Mouse (Mus musculus) adrenal gland, adult 2 months (tissue): Measurements from ENCODE around the gene Zkscan6. TPM values are rescaled to one million over a fixed set of nuclear protein-coding genes. Genes with fewer than 3 reads are reported as not detected.

ENCODE experiments used
- DNase-seq: peaks from one replicate; pipeline ENCODE4 v3.0.0; 2021
- polyA plus RNA-seq: library from polyadenylated mRNA; depleted of rRNA; stranded (reverse); fragments of >200 nt; gene quantifications from 2 replicates; pipeline ENCODE4 v1.2.3, GENCODE M21; 2012; rRNA removed
- total RNA-seq, 2 experiments: library from RNA; stranded (reverse); gene quantifications; 2 replicates each; pipeline ENCODE4 v1.2.3; 2021

Gene Zkscan6
- total and polyA plus RNA-seq, 3 experiments: 2.9 to 13.1 (median 11.2) TPM

- no peak for DNase-seq
These were observed 5.1 kb downstream of the Zkscan6 start for GRCm38 (mm10) chr11:65812088-65812487.

- DNase-seq: no peak
These were observed 7.4 kb downstream of the Zkscan6 start for GRCm38 (mm10) chr11:65814381-65814780.

- no peak for DNase-seq
These were observed 9.3 kb downstream of the Zkscan6 start for GRCm38 (mm10) chr11:65816237-65816636.

- DNase-seq: no peak
These were observed 11.2 kb downstream of the Zkscan6 start for GRCm38 (mm10) chr11:65818193-65818592.

GRCm38 (mm10) chr11:65820280-65820679 is 13.3 kb downstream of the Zkscan6 start:
- DNase-seq: peak; percentile 2

GRCm38 (mm10) chr11:65820877-65821276 is 13.9 kb downstream of the Zkscan6 start:
- DNase-seq: peak; percentile 36

- peak; percentile 8 for DNase-seq
These were observed 17.6 kb downstream of the Zkscan6 start for GRCm38 (mm10) chr11:65824556-65824955.

- no peak for DNase-seq
These were observed 32.0 kb downstream of the Zkscan6 start for GRCm38 (mm10) chr11:65838999-65839398.

GRCm38 (mm10) chr11:65846446-65846845 is 39.5 kb downstream of the Zkscan6 start:
- no peak for DNase-seq

- DNase-seq: peak; percentile 3
These were observed 45.1 kb downstream of the Zkscan6 start for GRCm38 (mm10) chr11:65852066-65852465.

- DNase-seq: no peak
These were observed 54.5 kb downstream of the Zkscan6 start for GRCm38 (mm10) chr11:65861476-65861875.

GRCm38 (mm10) chr11:65877146-65877775 is 70.3 kb downstream of the Zkscan6 start:
- no peak for DNase-seq

Other genes starting within 250 kb of the Zkscan6 start
- 10 to 100 TPM; 39.3 to 58.4 TPM for gene Map2k4, start 18.9 kb upstream of the Zkscan6 start, total RNA-seq
- gene Map2k4, start 18.9 kb upstream of the Zkscan6 start, polyA plus RNA-seq: 6.1 and 8.0 TPM in 2 replicates